Mouse (Mus musculus) heart, embryonic 10.5 days (tissue): Measurements from ENCODE around the gene Cox18. TPM values are rescaled to one million over a fixed set of nuclear protein-coding genes. Genes with fewer than 3 reads are reported as not detected.
A peak's percentile ranks its signal among the peaks of the same experiment; 100 is the strongest.
"Not testable (repeated sequence)": the region's sequence is repeated elsewhere in the genome, so short reads cannot be mapped to it uniquely, and the experiment has no call there.

Experiments
- DNase-seq: peaks from one replicate; pipeline ENCODE4 v3.0.0-alpha.2; 2017; ENCODE audit warnings: low spot score
- H3K27ac ChIP-seq: fragments of 300-500 bp; sonication (generic); 2 replicates; pipeline ENCODE4 v1.5.1; 2016; ENCODE audit warnings: mild to moderate bottlenecking
- H3K27me3 ChIP-seq: fragments of 300-500 bp; sonication (generic); 2 replicates; pipeline ENCODE4 v1.6.1; 2016; ENCODE audit warnings: mild to moderate bottlenecking; ENCODE audit not compliant: poor library complexity, insufficient read depth, severe bottlenecking
- H3K36me3 ChIP-seq: fragments of 300-500 bp; sonication (generic); 2 replicates; pipeline ENCODE4 v1.6.1; 2016; ENCODE audit warnings: mild to moderate bottlenecking, moderate library complexity
- H3K4me1 ChIP-seq: fragments of 300-500 bp; sonication (generic); 2 replicates; pipeline ENCODE4 v1.6.1; 2016; ENCODE audit warnings: mild to moderate bottlenecking
- H3K4me3 ChIP-seq: fragments of 300-500 bp; sonication (generic); 2 replicates; pipeline ENCODE4 v1.5.1; 2016; ENCODE audit warnings: mild to moderate bottlenecking, moderate library complexity
- H3K9me3 ChIP-seq: fragments of 300-500 bp; sonication (generic); 2 replicates; pipeline ENCODE4 v1.6.1; 2016; ENCODE audit warnings: mild to moderate bottlenecking, moderate library complexity
- WGBS: fragments of 180-500 bp; shearing (Covaris S2); methylation state at CpG from one replicate; pipeline ENCODE4 v1.1.7; 2016; 5-methylcytosine and 5-hydroxymethylcytosine counted together
- polyA plus RNA-seq: library from polyadenylated mRNA; unstranded; fragments of >200 nt; fragmentation: Nextera tagmentation; extraction: Ambion mirVana; gene quantifications from 2 replicates; pipeline ENCODE4 v1.2.1, GENCODE M21; 2016

Gene Cox18
- polyA plus RNA-seq: 38.2 and 39.4 TPM in 2 replicates

GRCm38 (mm10) chr5:90223534-90224381 is at the start of gene Cox18:
Cox18 (minus strand) TSS chr5:90224001.
- under 1% methylated on average over 62 of the region's 62 CpGs for WGBS
- Histone ChIP-seq H3K4me3 (peak within 1 kb of the TSS; percentile 92), H3K27ac (peak within 1 kb of the TSS; percentile 94), H3K4me1 (peaks cover 7% of the 10 kb centered on the region), H3K9me3 (no peaks in the 10 kb centered on the region), H3K36me3 (peaks cover 52% of the 10 kb centered on the region), H3K27me3 (no peaks in the 10 kb centered on the region)
- DNase-seq: peak; percentile 99

- not testable (repeated sequence) for H3K4me1 ChIP-seq, H3K27ac ChIP-seq, H3K9me3 ChIP-seq, DNase-seq, H3K4me3 ChIP-seq, H3K27me3 ChIP-seq
- 87% methylated on average over 2 of the region's 2 CpGs for WGBS
- peaks cover 93% of the 10 kb centered on the region for H3K36me3 ChIP-seq
Observed at GRCm38 (mm10) chr5:90262230-90262629, 38.4 kb upstream of the Cox18 start.

- Histone ChIP-seq H3K27me3 (no peaks in the 10 kb centered on the region), H3K36me3 (peaks cover 98% of the 10 kb centered on the region), H3K4me1 (no peaks in the 10 kb centered on the region), H3K9me3 (no peaks in the 10 kb centered on the region), H3K4me3 (no peak overlapping the region), H3K27ac (no peak overlapping the region)
- 96% methylated on average over 3 of the region's 3 CpGs for WGBS
- DNase-seq: no peak
Observed at GRCm38 (mm10) chr5:90257023-90257422, 33.2 kb upstream of the Cox18 start.

DNA sequence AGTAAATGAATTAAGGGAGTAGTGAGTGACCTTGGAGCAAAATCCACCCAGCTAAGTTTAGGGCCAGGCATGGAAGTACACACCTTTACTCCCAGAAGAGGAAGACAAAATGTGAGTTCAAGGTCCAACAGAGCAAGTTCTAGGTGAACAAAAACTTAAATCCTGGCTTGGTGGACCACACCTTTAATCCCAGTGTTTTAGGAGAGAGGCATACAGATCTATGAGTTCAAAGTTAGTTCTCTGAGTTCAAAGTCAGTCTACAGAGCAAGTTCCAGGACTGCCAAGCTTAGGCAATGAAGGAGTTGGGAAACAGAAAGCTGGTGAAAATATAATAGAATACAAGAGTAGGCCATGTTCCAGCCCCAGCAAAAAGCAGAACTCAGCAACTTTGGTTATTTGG is 23.7 kb upstream of the Cox18 start:
- no peaks in the 10 kb centered on the region for H3K9me3 ChIP-seq
- no peaks in the 10 kb centered on the region for H3K4me1 ChIP-seq
- peaks cover 86% of the 10 kb centered on the region for H3K36me3 ChIP-seq
- no peak overlapping the region for H3K4me3 ChIP-seq
- no peak overlapping the region for H3K27ac ChIP-seq
- no peaks in the 10 kb centered on the region for H3K27me3 ChIP-seq
- DNase-seq: no peak

- Histone ChIP-seq H3K36me3 (peaks cover 87% of the 10 kb centered on the region), H3K4me1 (no peaks in the 10 kb centered on the region)
- WGBS: 87% methylated on average over 2 of the region's 2 CpGs
Observed at GRCm38 (mm10) chr5:90246987-90247386, 23.2 kb upstream of the Cox18 start.

DNA sequence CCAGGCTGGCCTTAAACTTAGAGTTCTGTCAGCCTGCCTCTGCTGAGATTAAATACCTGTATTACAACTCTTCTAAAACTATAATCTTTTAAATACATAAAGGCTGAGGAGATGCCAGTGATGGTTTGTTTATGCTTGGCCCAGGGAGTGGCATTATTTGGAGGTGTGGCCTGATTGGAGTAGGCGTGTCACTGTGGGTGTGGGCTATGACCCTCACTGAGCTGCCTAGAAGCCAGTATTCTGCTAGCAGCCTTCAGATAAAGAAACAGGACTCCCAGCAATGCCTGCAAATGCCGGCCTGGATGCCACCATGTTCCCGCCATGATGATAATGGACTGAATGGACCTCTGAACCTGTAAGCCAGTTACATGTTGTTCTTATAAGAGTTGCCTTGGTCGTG is 22.8 kb upstream of the Cox18 start:
- no peaks in the 10 kb centered on the region for H3K27me3 ChIP-seq
- no peaks in the 10 kb centered on the region for H3K4me1 ChIP-seq
- no peak overlapping the region for H3K27ac ChIP-seq
- no peak for DNase-seq
- no peak overlapping the region for H3K4me3 ChIP-seq
- peaks cover 87% of the 10 kb centered on the region for H3K36me3 ChIP-seq
- WGBS: 74% methylated on average over 4 of the region's 4 CpGs
- H3K9me3 ChIP-seq: no peaks in the 10 kb centered on the region

More at GRCm38 (mm10) chr5:90246987-90247386, 23.2 kb upstream of the Cox18 start:
- Histone ChIP-seq H3K4me3 (no peak overlapping the region), H3K9me3 (no peaks in the 10 kb centered on the region), H3K27me3 (no peaks in the 10 kb centered on the region), H3K27ac (no peak overlapping the region)
- DNase-seq: no peak

DNA sequence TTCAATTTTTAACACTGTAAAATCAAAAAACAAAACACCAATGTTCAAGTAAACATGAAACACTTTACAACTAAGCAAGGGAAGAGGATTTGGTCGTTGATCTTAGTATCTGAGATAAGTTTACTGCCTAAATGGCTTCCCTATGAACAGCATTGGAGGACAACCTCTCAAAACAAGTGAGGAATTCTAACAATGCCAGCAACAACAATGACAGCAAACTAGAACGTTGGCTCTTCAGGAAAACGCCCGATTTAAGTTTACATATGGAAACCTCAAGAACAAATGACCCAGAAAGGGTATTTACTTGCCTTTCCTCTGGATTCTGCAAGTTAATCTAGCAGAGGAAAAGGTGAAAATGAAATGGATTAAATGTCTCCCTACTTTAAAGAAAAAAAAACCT is 21.6 kb upstream of the Cox18 start:
- Histone ChIP-seq H3K4me1 (no peaks in the 10 kb centered on the region), H3K27me3 (no peaks in the 10 kb centered on the region), H3K4me3 (no peak overlapping the region), H3K36me3 (peaks cover 86% of the 10 kb centered on the region), H3K27ac (no peak overlapping the region), H3K9me3 (no peaks in the 10 kb centered on the region)
- no peak for DNase-seq
- WGBS: 53% methylated on average over 4 of the region's 4 CpGs

DNA sequence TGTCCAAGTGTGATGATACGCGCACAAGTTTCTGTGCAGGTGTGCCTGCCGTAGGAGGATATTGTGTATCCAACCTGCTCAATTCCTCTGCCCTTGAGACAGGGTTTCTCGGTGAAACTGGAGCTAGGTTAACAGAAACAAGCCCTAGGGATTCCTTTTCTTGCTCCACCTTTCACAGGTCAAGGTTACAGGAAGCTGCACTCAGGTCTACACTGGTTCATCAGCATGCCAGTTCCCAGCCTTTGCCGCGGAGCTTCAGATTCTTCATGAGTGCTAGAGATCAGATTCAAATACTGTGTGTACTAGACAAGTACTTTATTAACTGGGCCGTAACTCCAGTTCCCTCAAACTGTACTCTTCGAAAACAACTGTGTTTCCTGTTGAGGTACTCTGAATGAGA is 11.4 kb upstream of the Cox18 start:
- 91% methylated on average over 8 of the region's 8 CpGs for whole genome bisulfite sequencing

DNA sequence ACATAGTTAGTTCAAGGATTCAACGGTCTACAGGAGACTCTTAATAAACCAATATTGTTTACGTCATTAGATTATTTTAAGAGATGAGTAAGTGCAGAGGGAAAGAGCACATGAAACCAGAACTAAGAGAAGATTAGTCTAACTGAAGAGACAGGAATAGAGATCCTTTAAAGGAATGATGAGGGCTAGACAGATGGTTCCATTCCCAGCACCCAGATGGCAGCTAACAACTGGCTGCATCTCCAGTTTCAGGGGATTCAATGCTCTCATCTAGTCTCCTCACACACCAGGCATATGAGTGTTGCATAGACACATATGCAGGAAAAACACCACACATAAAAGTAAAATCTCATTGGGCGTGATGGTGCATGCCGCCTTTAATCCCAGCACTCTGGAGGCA is 9.5 kb upstream of the Cox18 start:
- no peak for DNase-seq
- Histone ChIP-seq H3K9me3 (no peaks in the 10 kb centered on the region), H3K36me3 (peaks cover 91% of the 10 kb centered on the region), H3K27ac (no peak overlapping the region), H3K4me1 (no peaks in the 10 kb centered on the region), H3K27me3 (no peaks in the 10 kb centered on the region), H3K4me3 (no peak overlapping the region)
- 96% methylated on average over 4 of the region's 4 CpGs for WGBS

More for the DNA sequence above, 11.4 kb upstream of the Cox18 start:
- H3K4me1 ChIP-seq: no peaks in the 10 kb centered on the region
- H3K9me3 ChIP-seq: no peaks in the 10 kb centered on the region
- H3K27me3 ChIP-seq: no peaks in the 10 kb centered on the region
- no peak overlapping the region for H3K4me3 ChIP-seq
- no peak overlapping the region for H3K27ac ChIP-seq
- H3K36me3 ChIP-seq: peaks cover 90% of the 10 kb centered on the region
- DNase-seq: no peak

GRCm38 (mm10) chr5:90229760-90230159 is 6.0 kb upstream of the Cox18 start:
- H3K27ac ChIP-seq: no peak overlapping the region
- no peak for DNase-seq
- no peak overlapping the region for H3K4me3 ChIP-seq
- WGBS: 90% methylated on average over 2 of the region's 2 CpGs
- no peaks in the 10 kb centered on the region for H3K4me1 ChIP-seq
- H3K36me3 ChIP-seq: peaks cover 84% of the 10 kb centered on the region
- H3K27me3 ChIP-seq: no peaks in the 10 kb centered on the region
- H3K9me3 ChIP-seq: no peaks in the 10 kb centered on the region

- Histone ChIP-seq H3K4me3 (no peak overlapping the region), H3K9me3 (no peaks in the 10 kb centered on the region), H3K4me1 (peaks cover 7% of the 10 kb centered on the region), H3K27ac (no peak overlapping the region), H3K36me3 (peaks cover 62% of the 10 kb centered on the region), H3K27me3 (no peaks in the 10 kb centered on the region)
- no peak for DNase-seq
- 92% methylated on average over 3 of the region's 3 CpGs for WGBS
Observed at GRCm38 (mm10) chr5:90226696-90227095, 2.9 kb upstream of the Cox18 start.

DNA sequence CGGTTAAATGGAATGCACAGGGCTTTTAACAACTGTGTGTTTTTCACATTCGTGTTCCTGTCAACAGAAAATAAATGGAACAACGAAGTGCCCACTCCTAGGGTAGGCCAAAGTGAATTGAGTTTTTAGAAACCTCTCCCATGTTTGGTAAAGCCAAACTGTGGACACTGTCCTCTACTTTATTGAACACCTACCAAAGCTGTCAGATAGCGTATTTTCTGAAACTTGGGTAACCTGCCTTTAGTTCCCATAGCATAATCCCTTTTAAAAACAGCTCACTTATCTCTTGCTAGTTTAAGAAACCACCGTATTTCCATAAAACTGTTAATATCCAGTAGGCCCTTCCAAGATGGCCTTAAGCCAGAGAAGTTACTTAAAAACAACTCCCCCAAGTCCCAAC is 929 bp upstream of the Cox18 start:
- 81% methylated on average over 5 of the region's 5 CpGs for WGBS
- no peak overlapping the region for H3K27ac ChIP-seq

DNA sequence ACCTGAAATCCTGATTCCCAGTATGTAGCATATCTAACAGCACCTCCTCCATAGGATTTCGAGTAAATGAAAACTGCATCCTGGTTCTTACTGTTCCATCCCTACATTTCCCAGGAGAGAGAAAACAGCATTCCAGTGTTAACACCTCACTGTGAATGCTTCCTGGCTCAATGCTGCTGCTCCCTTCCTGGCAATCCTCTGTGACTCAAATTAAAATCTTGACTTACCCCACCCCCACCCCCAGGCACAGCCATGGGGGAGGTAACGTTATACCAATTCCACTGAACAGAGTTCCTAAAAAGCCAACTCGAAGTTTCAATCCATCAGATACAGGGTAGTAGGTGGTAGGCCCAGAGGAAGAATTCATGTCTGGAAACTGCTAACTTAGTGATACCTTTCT is 864 bp downstream of the Cox18 start:
- Histone ChIP-seq H3K4me1 (peaks cover 7% of the 10 kb centered on the region), H3K9me3 (no peaks in the 10 kb centered on the region), H3K27me3 (no peaks in the 10 kb centered on the region), H3K27ac (peak overlapping the region; percentile 94), H3K4me3 (peak overlapping the region; percentile 92), H3K36me3 (peaks cover 53% of the 10 kb centered on the region)
- 35% methylated on average over 3 of the region's 3 CpGs for WGBS
- no peak for DNase-seq

More for the DNA sequence above, 929 bp upstream of the Cox18 start:
- Histone ChIP-seq H3K36me3 (peaks cover 52% of the 10 kb centered on the region), H3K4me3 (peak overlapping the region; percentile 92; the same call in 1 of the 2 replicates), H3K4me1 (peaks cover 7% of the 10 kb centered on the region), H3K9me3 (no peaks in the 10 kb centered on the region), H3K27me3 (no peaks in the 10 kb centered on the region)
- DNase-seq: no peak
